Mouse (Mus musculus) intestine, embryonic 16.5 days (tissue): ENCODE measurements at regions not wholly inside any gene's neighbourhood (a gene's known extent, or its start where the extent isn't known, plus 50 kb on each side); places are given as distances from the start of the nearest gene placed in this dataset.
A peak's percentile ranks its signal among the peaks of the same experiment; 100 is the strongest.

Experiments used
- ATAC-seq: fragments of 200-750 bp; cut with Nextera tagmentation; 2 replicates; pipeline ENCODE4 v1.8.0; 2017; ENCODE audit warnings: moderate TSS enrichment, moderate library complexity
- H3K27ac ChIP-seq: fragments of 300-500 bp; sonication (generic); 2 replicates; pipeline ENCODE4 v1.5.1; 2014; ENCODE audit warnings: mild to moderate bottlenecking, low read length
- H3K27me3 ChIP-seq: fragments of 300-500 bp; sonication (generic); replicated peaks from 2 replicates; pipeline ENCODE4 v1.6.1; 2014; ENCODE audit warnings: low read length, control low read depth, mixed read lengths; ENCODE audit not compliant: control insufficient read depth, insufficient read depth
- H3K36me3 ChIP-seq: fragments of 300-500 bp; sonication (generic); 2 replicates; pipeline ENCODE4 v1.6.1; 2014; ENCODE audit warnings: low read length, control low read depth; ENCODE audit not compliant: control insufficient read depth, insufficient read depth
- H3K4me1 ChIP-seq: fragments of 300-500 bp; sonication (generic); 2 replicates; pipeline ENCODE4 v1.6.1; 2014; ENCODE audit warnings: low read length, control low read depth, mixed read lengths; ENCODE audit not compliant: control insufficient read depth, insufficient read depth
- H3K4me2 ChIP-seq: fragments of 300-500 bp; sonication (generic); 2 replicates; pipeline ENCODE4 v1.6.1; 2014; ENCODE audit warnings: low read depth, low read length, control low read depth
- H3K4me3 ChIP-seq: fragments of 300-500 bp; sonication (generic); 2 replicates; pipeline ENCODE4 v1.5.1; 2014; ENCODE audit warnings: mild to moderate bottlenecking, low read length
- H3K9ac ChIP-seq: fragments of 300-500 bp; sonication (generic); 2 replicates; pipeline ENCODE4 v1.6.1; 2014; ENCODE audit warnings: low read depth, low read length
- H3K9me3 ChIP-seq: fragments of 300-500 bp; sonication (generic); 2 replicates; pipeline ENCODE4 v1.6.1; 2016; ENCODE audit warnings: low read length, control low read depth; ENCODE audit not compliant: control insufficient read depth
- WGBS: fragments of 180-500 bp; shearing (Covaris S2); extraction: QIAGEN DNeasy Blood & Tissue Kit; methylation state at CpG from one replicate; pipeline ENCODE4 v1.1.7; 2014; 5-methylcytosine and 5-hydroxymethylcytosine counted together

DNA sequence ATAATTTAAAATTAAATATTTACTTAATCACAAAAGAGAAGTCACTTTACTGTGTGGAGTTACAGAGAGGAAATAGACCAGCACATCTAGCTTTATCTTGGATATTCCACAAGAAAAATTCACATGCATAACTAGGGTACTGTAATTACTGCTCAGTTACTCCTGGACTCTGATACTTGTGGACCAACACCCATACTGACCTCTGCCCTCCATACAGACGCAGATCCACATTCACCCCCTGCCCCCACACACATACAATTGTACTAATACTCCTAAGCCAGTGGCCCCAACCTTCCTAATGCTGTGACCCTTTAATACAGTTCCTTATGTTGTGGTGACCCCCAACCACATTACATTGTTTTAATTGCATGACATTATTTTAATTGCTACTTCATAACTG is 2294.3 kb downstream of the 4930444P10Rik start:
- Histone ChIP-seq H3K9ac (no peak overlapping the region), H3K4me3 (no peak overlapping the region), H3K27me3 (no peaks in the 10 kb centered on the region), H3K9me3 (no peaks in the 10 kb centered on the region), H3K36me3 (no peaks in the 10 kb centered on the region), H3K27ac (no peak overlapping the region), H3K4me1 (no peaks in the 10 kb centered on the region), H3K4me2 (no peak overlapping the region)
- WGBS: 39% methylated on average over 1 of the region's 1 CpGs
- peak; percentile 86 for ATAC-seq

DNA sequence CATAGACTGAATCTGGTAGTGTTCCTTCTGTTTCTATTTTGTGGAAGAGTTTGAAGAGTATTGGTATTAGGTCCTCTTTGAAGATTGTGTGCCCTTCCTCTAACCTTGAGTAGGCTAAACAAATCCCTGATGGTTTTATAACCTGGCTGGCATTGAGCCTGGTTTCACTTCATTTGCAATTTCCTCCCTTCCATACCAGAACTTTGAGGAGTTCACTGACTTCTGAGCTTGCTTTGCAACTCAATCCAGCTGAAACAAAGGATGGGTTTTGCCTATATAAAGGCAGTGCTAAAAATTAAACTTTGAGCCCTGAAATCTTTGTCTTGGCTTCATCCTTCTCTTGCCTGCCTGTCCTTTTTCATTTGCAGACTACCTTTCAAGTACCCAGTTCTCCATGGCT is 2297.9 kb downstream of the 4930444P10Rik start:
- Histone ChIP-seq H3K4me2 (no peak overlapping the region), H3K27me3 (no peaks in the 10 kb centered on the region), H3K36me3 (no peaks in the 10 kb centered on the region), H3K27ac (no peak overlapping the region), H3K4me1 (no peaks in the 10 kb centered on the region), H3K9ac (no peak overlapping the region), H3K4me3 (no peak overlapping the region), H3K9me3 (0 out of 2 replicates have a peak, but pooled peaks cover 3% of the 10 kb centered on the region)
- no peak for ATAC-seq

DNA sequence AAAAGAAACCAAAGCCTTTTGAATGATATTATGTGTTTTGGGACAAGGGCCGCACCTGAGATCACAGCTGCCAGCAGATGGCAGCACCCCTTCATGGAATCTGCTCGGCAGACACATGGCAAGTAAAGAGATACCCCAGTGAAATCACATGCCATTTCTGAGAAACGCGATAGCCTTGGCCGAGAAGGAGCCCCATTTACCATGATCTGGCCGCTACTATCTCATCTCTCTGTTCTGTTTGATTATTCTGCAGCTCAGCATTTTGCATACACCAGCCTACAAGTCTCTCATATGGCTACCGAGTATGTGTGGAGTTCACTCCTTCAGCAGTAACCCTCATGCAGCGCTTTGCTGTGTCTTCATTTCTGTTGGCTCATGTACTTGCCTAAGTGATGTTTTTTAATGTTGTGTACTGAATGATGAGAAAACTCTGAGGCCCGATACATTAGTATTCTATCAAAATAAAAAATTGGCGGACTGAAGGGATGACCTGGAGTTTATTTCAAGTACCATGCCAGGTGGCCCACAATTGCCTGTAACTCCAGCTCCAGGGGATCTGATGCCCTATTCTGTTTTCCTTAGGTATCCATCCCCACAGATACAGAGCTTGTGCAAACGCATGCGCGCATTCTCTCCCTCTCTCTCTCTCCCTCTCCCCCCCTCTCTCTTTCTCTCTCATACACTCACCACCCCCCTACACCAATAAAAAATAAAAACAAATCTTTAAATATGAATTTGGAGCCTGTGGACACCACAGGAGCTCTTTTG is 2303.6 kb downstream of the 4930444P10Rik start:
- WGBS: 43% methylated on average over 13 of the region's 13 CpGs

DNA sequence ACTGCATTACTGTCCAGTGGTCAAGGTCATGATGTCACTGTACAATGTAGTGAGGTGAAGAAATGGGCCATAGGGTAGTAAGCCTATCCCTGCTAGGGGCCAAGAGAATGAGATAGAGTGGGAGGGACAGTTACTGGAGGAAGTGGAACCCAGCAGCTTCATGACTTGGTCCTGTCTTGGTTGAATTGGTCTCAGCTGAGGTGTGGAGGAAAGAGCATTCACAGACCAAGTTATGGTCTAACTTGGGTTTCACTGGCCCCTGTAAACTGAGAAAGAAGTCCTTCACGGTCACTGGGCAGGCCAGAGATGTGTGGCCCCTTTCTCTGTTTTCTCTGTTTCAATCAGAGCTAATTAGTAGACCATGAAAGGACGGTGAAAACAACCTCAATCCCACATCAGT is 2306.1 kb downstream of the 4930444P10Rik start:
- no peak overlapping the region for H3K4me3 ChIP-seq
- H3K4me2 ChIP-seq: no peak overlapping the region
- 81% methylated on average over 2 of the region's 2 CpGs for WGBS
- no peaks in the 10 kb centered on the region for H3K36me3 ChIP-seq
- H3K9me3 ChIP-seq: 0 out of 2 replicates have a peak, but pooled peaks cover 3% of the 10 kb centered on the region
- no peaks in the 10 kb centered on the region for H3K27me3 ChIP-seq
- H3K4me1 ChIP-seq: no peaks in the 10 kb centered on the region
- no peak for ATAC-seq
- H3K27ac ChIP-seq: no peak overlapping the region
- no peak overlapping the region for H3K9ac ChIP-seq

More for the DNA sequence above, 2303.6 kb downstream of the 4930444P10Rik start:
- ATAC-seq: peak; percentile 67
- Histone ChIP-seq H3K27me3 (no peaks in the 10 kb centered on the region), H3K4me1 (no peaks in the 10 kb centered on the region), H3K4me3 (no peak overlapping the region), H3K4me2 (no peak overlapping the region), H3K27ac (no peak overlapping the region), H3K9me3 (0 out of 2 replicates have a peak, but pooled peaks cover 3% of the 10 kb centered on the region), H3K36me3 (no peaks in the 10 kb centered on the region), H3K9ac (no peak overlapping the region)

DNA sequence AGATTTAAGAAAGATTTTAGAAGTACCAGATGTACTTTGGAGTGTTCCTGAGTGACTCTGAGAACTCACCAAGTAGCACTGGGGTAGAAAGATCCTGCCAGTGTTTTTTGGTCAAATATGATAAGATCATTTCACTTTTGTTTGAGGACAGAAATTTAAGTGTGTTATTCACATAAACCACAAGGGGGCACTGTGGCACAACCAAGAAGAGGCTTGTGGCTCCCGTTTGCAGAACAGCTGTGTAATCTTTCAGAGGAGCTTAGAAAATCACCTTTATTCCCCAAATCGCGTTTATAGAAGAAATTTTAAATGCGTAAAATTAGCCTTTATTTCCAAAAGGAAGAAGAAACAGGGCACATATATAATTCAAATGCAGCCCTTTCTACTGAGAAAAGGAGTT is 2308.7 kb downstream of the 4930444P10Rik start:
- ATAC-seq: no peak
- Histone ChIP-seq H3K9me3 (no peaks in the 10 kb centered on the region), H3K4me3 (no peak overlapping the region), H3K27me3 (no peaks in the 10 kb centered on the region), H3K4me1 (no peaks in the 10 kb centered on the region), H3K9ac (no peak overlapping the region), H3K36me3 (no peaks in the 10 kb centered on the region), H3K27ac (no peak overlapping the region), H3K4me2 (no peak overlapping the region)
- WGBS: 5% methylated on average over 4 of the region's 4 CpGs

DNA sequence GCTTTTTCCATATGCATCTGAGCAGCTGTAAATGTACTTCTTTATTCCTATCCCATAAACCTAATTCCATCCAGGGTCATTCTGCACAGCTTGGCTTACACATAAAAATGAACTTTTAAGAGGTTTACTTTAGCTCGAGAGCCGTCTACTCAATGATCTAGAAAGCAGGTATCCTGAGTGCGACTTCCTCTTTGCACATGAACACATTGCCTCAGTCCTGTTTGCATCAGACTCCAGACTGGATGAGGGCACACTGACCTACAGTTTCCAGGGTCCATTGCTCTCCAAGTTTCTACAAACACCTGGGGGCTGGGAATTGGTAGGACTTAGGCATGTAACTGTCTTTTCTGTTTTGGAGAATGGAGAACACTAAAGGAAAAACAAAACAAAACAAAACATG is 2310.5 kb downstream of the 4930444P10Rik start:
- no peaks in the 10 kb centered on the region for H3K27me3 ChIP-seq
- ATAC-seq: no peak
- H3K4me3 ChIP-seq: no peak overlapping the region
- H3K4me1 ChIP-seq: no peaks in the 10 kb centered on the region
- H3K9me3 ChIP-seq: no peaks in the 10 kb centered on the region
- no peaks in the 10 kb centered on the region for H3K36me3 ChIP-seq
- WGBS: 73% methylated on average over 3 of the region's 3 CpGs
- H3K4me2 ChIP-seq: no peak overlapping the region
- H3K27ac ChIP-seq: no peak overlapping the region
- no peak overlapping the region for H3K9ac ChIP-seq

DNA sequence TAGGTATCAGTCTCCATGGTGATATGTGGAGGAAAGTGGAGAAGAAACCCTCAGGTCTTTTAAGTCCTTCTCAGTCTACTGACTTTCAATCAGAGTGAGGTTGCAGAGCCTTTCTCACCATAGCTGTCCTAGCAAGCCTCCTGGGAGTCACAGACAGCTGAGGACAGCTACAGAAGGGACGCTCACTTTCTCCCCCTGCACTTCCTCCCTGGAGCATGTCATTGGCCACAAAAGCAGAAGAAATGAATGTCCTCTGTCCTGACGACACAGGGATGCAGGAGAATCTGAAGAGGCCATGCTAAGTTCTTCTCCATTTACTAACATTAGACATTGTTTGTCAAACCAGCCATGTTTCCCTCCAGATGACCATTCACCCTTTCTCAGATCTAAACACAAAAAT is 2321.0 kb downstream of the 4930444P10Rik start:
- no peak overlapping the region for H3K27ac ChIP-seq

DNA sequence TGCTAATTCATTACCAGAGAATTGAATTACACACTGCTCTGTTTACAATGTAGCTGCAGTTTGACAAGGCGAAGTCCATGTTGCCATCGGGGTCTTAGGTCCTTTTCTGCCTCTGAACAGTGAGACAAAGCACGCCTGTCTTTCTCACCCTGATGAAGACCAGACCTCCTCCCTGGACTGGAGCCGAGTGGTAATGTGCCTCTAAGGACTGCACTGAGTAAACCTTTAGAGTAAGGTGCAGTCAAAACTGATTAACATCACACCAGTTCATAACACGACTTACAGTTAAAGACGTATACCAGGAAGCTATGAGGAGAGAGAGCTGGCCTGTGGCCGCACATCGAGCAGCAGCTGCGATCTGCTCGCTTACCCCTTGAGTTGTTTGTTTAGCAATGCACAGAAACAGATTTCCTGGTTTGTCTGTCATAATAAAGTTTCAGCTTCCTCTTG is 2322.1 kb downstream of the 4930444P10Rik start:
- H3K36me3 ChIP-seq: no peaks in the 10 kb centered on the region
- H3K27me3 ChIP-seq: no peaks in the 10 kb centered on the region
- WGBS: 16% methylated on average over 10 of the region's 10 CpGs
- no peak overlapping the region for H3K9ac ChIP-seq
- H3K4me3 ChIP-seq: no peak overlapping the region
- H3K4me1 ChIP-seq: peaks cover 3% of the 10 kb centered on the region; the same call in 1 of the 2 replicates
- no peaks in the 10 kb centered on the region for H3K9me3 ChIP-seq
- ATAC-seq: peak; percentile 95
- H3K27ac ChIP-seq: peak overlapping the region; percentile 14; the same call in 1 of the 2 replicates
- H3K4me2 ChIP-seq: 0 out of 2 replicates have a peak overlapping the region, but pooled peaks have one; percentile 12

More for the DNA sequence above, 2321.0 kb downstream of the 4930444P10Rik start:
- H3K9me3 ChIP-seq: no peaks in the 10 kb centered on the region
- H3K4me3 ChIP-seq: no peak overlapping the region
- no peak for ATAC-seq
- WGBS: 30% methylated on average over 2 of the region's 2 CpGs
- peaks cover 3% of the 10 kb centered on the region; the same call in 1 of the 2 replicates for H3K4me1 ChIP-seq
- no peak overlapping the region for H3K4me2 ChIP-seq
- no peaks in the 10 kb centered on the region for H3K36me3 ChIP-seq
- no peak overlapping the region for H3K9ac ChIP-seq
- H3K27me3 ChIP-seq: no peaks in the 10 kb centered on the region

DNA sequence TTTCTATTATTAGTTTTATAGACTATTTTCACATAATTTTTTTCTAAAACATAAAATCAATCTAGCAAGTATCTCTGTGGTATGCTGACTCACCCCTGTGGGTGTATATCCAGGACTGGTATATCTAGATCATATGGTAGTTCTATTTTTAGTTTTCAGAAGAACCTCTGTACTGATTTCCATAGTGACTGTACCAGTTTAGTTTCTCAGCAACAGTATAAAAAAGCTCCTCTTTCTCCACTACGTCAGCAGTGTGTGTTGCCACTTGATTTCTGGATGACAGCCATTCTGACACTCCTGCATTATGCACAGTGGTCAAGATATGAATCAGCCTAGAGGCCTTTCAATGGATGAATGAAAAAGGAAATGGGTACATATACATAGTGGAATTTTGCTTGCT is 2338.6 kb downstream of the A830018L16Rik start:
- 64% methylated on average over 1 of the region's 1 CpGs for WGBS
- Histone ChIP-seq H3K36me3 (no peaks in the 10 kb centered on the region), H3K27ac (no peak overlapping the region), H3K4me2 (no peak overlapping the region), H3K9ac (no peak overlapping the region), H3K4me3 (no peak overlapping the region), H3K4me1 (no peaks in the 10 kb centered on the region), H3K27me3 (no peaks in the 10 kb centered on the region), H3K9me3 (no peaks in the 10 kb centered on the region)
- no peak for ATAC-seq
